In genomic region chrX:157747815-157748544, GRCm38 (mm10) we compare ENCODE assay signal across 27 mouse cellular contexts. TPM values are rescaled to one million over a fixed set of nuclear protein-coding genes. Genes with fewer than 3 reads are reported as not detected.
DNase-seq lines count a peak whose midpoint lies in the region; ATAC-seq lines count a peak whose summit lies in the region.
"Had no signal": no experiment of that assay in that cellular context is flagged by ENCODE, and none has a peak within 500 bp of the region (broad histone marks: within the 10 kb centered on the region; RNA-seq: fewer than 3 reads in every experiment).

No protein-coding gene starts in this region.

- no peak overlapping the region for H3K4me2 ChIP-seq in heart, embryonic 11.5 days
- no peak overlapping the region for H3K4me2 ChIP-seq in heart, embryonic 15.5 days
- H3K4me2 ChIP-seq: embryonic facial prominence, embryonic 12.5 days; hindbrain, embryonic 14.5 days; limb, embryonic 15.5 days; lung, embryonic 14.5 days had no signal

- no peaks in the 10 kb centered on the region for H3K36me3 ChIP-seq in heart, embryonic 11.5 days (ENCODE audit: control insufficient read depth, insufficient read depth, low read length)
- H3K36me3 ChIP-seq in heart, embryonic 15.5 days = no peaks in the 10 kb centered on the region
- H3K36me3 ChIP-seq: embryonic facial prominence, embryonic 12.5 days; limb, embryonic 15.5 days had no signal

- H3K9me3 ChIP-seq in heart, embryonic 11.5 days (replicated peaks; ENCODE audit: control insufficient read depth, low read length) = no peaks in the 10 kb centered on the region
- no peaks in the 10 kb centered on the region for H3K9me3 ChIP-seq in heart, embryonic 15.5 days (replicated peaks)
- H3K9me3 ChIP-seq: embryonic facial prominence, embryonic 12.5 days; limb, embryonic 15.5 days had no signal

- no peak overlapping the region for H3K4me3 ChIP-seq in heart, embryonic 11.5 days (ENCODE audit: low read depth, low read length)
- H3K4me3 ChIP-seq in heart, embryonic 15.5 days = no peak overlapping the region
- H3K4me3 ChIP-seq: embryonic facial prominence, embryonic 12.5 days; limb, embryonic 15.5 days had no signal

- H3K27ac ChIP-seq in heart, embryonic 11.5 days (ENCODE audit: low read depth, low read length) = no peak overlapping the region
- peak overlapping the region; percentile 75 for H3K27ac ChIP-seq in heart, embryonic 15.5 days
- H3K27ac ChIP-seq: embryonic facial prominence, embryonic 12.5 days; hindbrain, embryonic 14.5 days; kidney, postnatal 0 days; limb, embryonic 15.5 days; liver, embryonic 14.5 days; stomach, postnatal 0 days had no signal

- DNase-seq in heart, adult 11 months = peak; percentile 86
- peak; percentile 41 for DNase-seq in heart, adult 8-10 months (ENCODE audit: low spot score)
- DNase-seq in skeletal muscle tissue, adult 2 months (ENCODE audit: low read depth, low spot score) = peak; percentile 46
- DNase-seq in retina, postnatal 1 day = no peak
- DNase-seq: adrenal gland, postnatal 36 days; cerebellum, adult 11-12 months; cerebellum, postnatal 10 days; forebrain, postnatal 0 days; kidney, adult 2 months; left cerebral cortex, postnatal 4 days; lung, embryonic 14.5 days; lung, postnatal 36 days had no signal

- no peak overlapping the region for H3K9ac ChIP-seq in heart, embryonic 11.5 days (ENCODE audit: low read depth, low read length)
- H3K9ac ChIP-seq in heart, embryonic 15.5 days = no peak overlapping the region
- H3K9ac ChIP-seq: embryonic facial prominence, embryonic 12.5 days; forebrain, postnatal 0 days; hindbrain, embryonic 14.5 days; limb, embryonic 15.5 days; liver, embryonic 14.5 days; lung, embryonic 14.5 days had no signal

- H3K27me3 ChIP-seq in heart, embryonic 11.5 days (ENCODE audit: control insufficient read depth, insufficient read depth, low read length) = no peaks in the 10 kb centered on the region
- no peaks in the 10 kb centered on the region for H3K27me3 ChIP-seq in heart, embryonic 15.5 days
- H3K27me3 ChIP-seq: embryonic facial prominence, embryonic 12.5 days had no signal

- no peak for ATAC-seq in heart, embryonic 11.5 days (replicated peaks; ENCODE audit: insufficient number of reproducible peaks, low FRiP score, low TSS enrichment)
- ATAC-seq in heart, embryonic 15.5 days (replicated peaks; ENCODE audit: insufficient number of reproducible peaks, insufficient read depth, low FRiP score, low read depth) = peak; percentile 66
- ATAC-seq in megakaryocyte, adult 5-6 weeks (ENCODE audit: poor library complexity, severe bottlenecking) = no peak
- ATAC-seq: forebrain, postnatal 0 days; midbrain, embryonic 16.5 days; Patski had no signal

- WGBS in heart, embryonic 11.5 days (ENCODE audit: insufficient replicate concordance) = 80% methylated on average over 10 of the region's 10 CpGs
- WGBS in heart, embryonic 15.5 days = 53% methylated on average over 10 of the region's 10 CpGs

- H3K4me1 ChIP-seq in heart, embryonic 11.5 days (ENCODE audit: control insufficient read depth, insufficient read depth, low read length) = no peaks in the 10 kb centered on the region
- H3K4me1 ChIP-seq in heart, embryonic 15.5 days (replicated peaks) = peaks cover 6% of the 10 kb centered on the region; the same call in 1 of the 2 replicates
- H3K4me1 ChIP-seq: embryonic facial prominence, embryonic 12.5 days; limb, embryonic 15.5 days had no signal

RNA-seq across cellular contexts. Expression of gene Smpx, which starts 49.3 kb away (rescaled TPM):
- polyA plus RNA-seq in heart, embryonic 11.5 days (2014; fragmentation: Nextera tagmentation; extraction: Ambion mirVana) = 707 and 731 TPM in 2 replicates
- 100 to 1,000 TPM; 403 to 509 (median 425) TPM for total RNA-seq in heart, adult 8-10 months (2022)
- 612 and 957 TPM in 2 replicates for polyA plus RNA-seq in heart, embryonic 15.5 days (2015; fragmentation: Nextera tagmentation; extraction: Ambion mirVana)
- not detected in 2 replicates for total RNA-seq in megakaryocyte, adult 5-6 weeks (2015)
- total RNA-seq in megakaryocyte, adult 5-6 weeks (2017) = not detected in 2 replicates
- total RNA-seq: ES-E14; forebrain, postnatal 0 days; layer of hippocampus, postnatal 10 days; left cerebral cortex, adult 8-10 months; left cerebral cortex, postnatal 4 days had no signal
- polyA plus RNA-seq: forebrain, embryonic 11.5 days; forebrain, postnatal 0 days; hindbrain, embryonic 14.5 days; liver, embryonic 14.5 days; midbrain, embryonic 16.5 days; Patski had no signal

Comparison
In these comparisons a context has a peak if more than half of its experiments do, and no peak if none do; other contexts are left out.
1. RNA of gene Smpx, which starts 49.3 kb away (total RNA-seq): 403 to 509 TPM in heart, adult 8-10 months; not detected in megakaryocyte, adult 5-6 weeks; every median in the first group is over 100 times any median in the second.